Mouse (Mus musculus): ENCODE data around the gene Hoxa5. TPM values are rescaled to one million over a fixed set of nuclear protein-coding genes. Genes with fewer than 3 reads are reported as not detected.

Hoxa5 gene
- total and polyA plus RNA-seq, 3 experiments = 0.26 to 0.96 (median 0.45) TPM

- H3K9ac ChIP-seq (ENCODE audit: low read depth, low read length) = no peak overlapping the region
- H3K79me2 ChIP-seq (replicated peaks; ENCODE audit: control insufficient read depth, insufficient read depth, low read length) = no peaks in the 10 kb centered on the region
- peak in 1 of 2 experiments; percentile 13 for DNase-seq
- no peaks in the 10 kb centered on the region; the same call in 1 of the 2 replicates for H3K4me1 ChIP-seq (ENCODE audit: control insufficient read depth, insufficient read depth, low read length)
- no peak overlapping the region for H3K27ac ChIP-seq
- no peak for TF ChIP-seq CTCF (IDR thresholded peaks at IDR 0.05)
- intact Hi-C loops (cut with DNase I) = no loop called here
- H3K36me3 ChIP-seq (ENCODE audit: control insufficient read depth, insufficient read depth, low read length) = no peaks in the 10 kb centered on the region
- no peak overlapping the region for H3K4me3 ChIP-seq
- peaks cover 34% of the 10 kb centered on the region for H3K27me3 ChIP-seq (ENCODE audit: control insufficient read depth, insufficient read depth, low read length)
- WGBS = 11% methylated on average over 7 of the region's 7 CpGs
Observed at GRCm38 (mm10) chr6:52238155-52238545, 33.8 kb upstream of the Hoxa5 start.

- H3K4me3 ChIP-seq = no peak overlapping the region
- TF ChIP-seq POLR2A (IDR thresholded peaks at IDR 0.05; ENCODE audit: insufficient read depth, low read depth, low read length) = no peak
- no peak for TF ChIP-seq EP300 (IDR thresholded peaks at IDR 0.05; ENCODE audit: insufficient read depth, low read depth, low read length)
- no peak for TF ChIP-seq CTCF (IDR thresholded peaks at IDR 0.05)
- peak in 1 of 2 experiments; percentile 14 for DNase-seq
Observed at GRCm38 (mm10) chr6:52237346-52238154, 33.2 kb upstream of the Hoxa5 start.

GRCm38 (mm10) chr6:52236806-52237205, 32.4 kb upstream of the Hoxa5 start:
- H3K79me2 ChIP-seq (replicated peaks; ENCODE audit: control insufficient read depth, insufficient read depth, low read length) = no peaks in the 10 kb centered on the region
- intact Hi-C loops (cut with DNase I) = no loop called here
- H3K27ac ChIP-seq = no peak overlapping the region
- H3K27me3 ChIP-seq (ENCODE audit: control insufficient read depth, insufficient read depth, low read length) = peaks cover 44% of the 10 kb centered on the region
- no peak overlapping the region for H3K9ac ChIP-seq (ENCODE audit: low read depth, low read length)
- no peaks in the 10 kb centered on the region for H3K36me3 ChIP-seq (ENCODE audit: control insufficient read depth, insufficient read depth, low read length)
- no peaks in the 10 kb centered on the region; the same call in 1 of the 2 replicates for H3K4me1 ChIP-seq (ENCODE audit: control insufficient read depth, insufficient read depth, low read length)
- peak in 1 of 2 experiments; percentile 13 for DNase-seq
- TF ChIP-seq CTCF (IDR thresholded peaks at IDR 0.05) (no peak), POLR2A (IDR thresholded peaks at IDR 0.05; ENCODE audit: insufficient read depth, low read depth, low read length) (no peak), EP300 (IDR thresholded peaks at IDR 0.05; ENCODE audit: insufficient read depth, low read depth, low read length) (no peak)
- no peak overlapping the region for H3K4me3 ChIP-seq
- WGBS = 21% methylated on average over 3 of the region's 3 CpGs

More at GRCm38 (mm10) chr6:52237346-52238154, 33.2 kb upstream of the Hoxa5 start:
- no peaks in the 10 kb centered on the region for H3K36me3 ChIP-seq (ENCODE audit: control insufficient read depth, insufficient read depth, low read length)
- no peaks in the 10 kb centered on the region for H3K79me2 ChIP-seq (replicated peaks; ENCODE audit: control insufficient read depth, insufficient read depth, low read length)
- WGBS = 13% methylated on average over 10 of the region's 10 CpGs
- intact Hi-C loops (cut with DNase I) = no loop called here
- H3K27me3 ChIP-seq (ENCODE audit: control insufficient read depth, insufficient read depth, low read length) = peaks cover 38% of the 10 kb centered on the region
- no peaks in the 10 kb centered on the region; the same call in 1 of the 2 replicates for H3K4me1 ChIP-seq (ENCODE audit: control insufficient read depth, insufficient read depth, low read length)
- no peak overlapping the region for H3K9ac ChIP-seq (ENCODE audit: low read depth, low read length)
- no peak overlapping the region for H3K27ac ChIP-seq

- Histone ChIP-seq H3K9ac (ENCODE audit: low read depth, low read length) (no peak overlapping the region), H3K27me3 (ENCODE audit: control insufficient read depth, insufficient read depth, low read length) (peaks cover 43% of the 10 kb centered on the region), H3K4me3 (no peak overlapping the region), H3K79me2 (replicated peaks; ENCODE audit: control insufficient read depth, insufficient read depth, low read length) (no peaks in the 10 kb centered on the region), H3K36me3 (ENCODE audit: control insufficient read depth, insufficient read depth, low read length) (no peaks in the 10 kb centered on the region), H3K27ac (no peak overlapping the region), H3K4me1 (ENCODE audit: control insufficient read depth, insufficient read depth, low read length) (no peaks in the 10 kb centered on the region; the same call in 1 of the 2 replicates)
- intact Hi-C loops (cut with DNase I) = no loop called here
- WGBS = 29% methylated on average over 6 of the region's 6 CpGs
- DNase-seq = peak in 1 of 2 experiments; percentile 11
- no peak for TF ChIP-seq POLR2A (IDR thresholded peaks at IDR 0.05; ENCODE audit: insufficient read depth, low read depth, low read length)
- TF ChIP-seq CTCF (IDR thresholded peaks at IDR 0.05) = no peak
- TF ChIP-seq EP300 (IDR thresholded peaks at IDR 0.05; ENCODE audit: insufficient read depth, low read depth, low read length) = no peak
Observed at GRCm38 (mm10) chr6:52235866-52236265, 31.5 kb upstream of the Hoxa5 start.

- TF ChIP-seq CTCF (IDR thresholded peaks at IDR 0.05) (no peak), POLR2A (IDR thresholded peaks at IDR 0.05; ENCODE audit: insufficient read depth, low read depth, low read length) (no peak), EP300 (IDR thresholded peaks at IDR 0.05; ENCODE audit: insufficient read depth, low read depth, low read length) (no peak)
- peak; percentile 1 to 9 for DNase-seq
- 37% methylated on average over 9 of the region's 9 CpGs for WGBS
- Histone ChIP-seq H3K27me3 (ENCODE audit: control insufficient read depth, insufficient read depth, low read length) (peaks cover 49% of the 10 kb centered on the region), H3K36me3 (ENCODE audit: control insufficient read depth, insufficient read depth, low read length) (no peaks in the 10 kb centered on the region), H3K4me3 (no peak overlapping the region), H3K9ac (ENCODE audit: low read depth, low read length) (no peak overlapping the region), H3K27ac (no peak overlapping the region), H3K79me2 (replicated peaks; ENCODE audit: control insufficient read depth, insufficient read depth, low read length) (no peaks in the 10 kb centered on the region), H3K4me1 (ENCODE audit: control insufficient read depth, insufficient read depth, low read length) (no peaks in the 10 kb centered on the region; the same call in 1 of the 2 replicates)
- intact Hi-C loops (cut with DNase I) = no loop called here
Observed at GRCm38 (mm10) chr6:52235267-52235666, 30.9 kb upstream of the Hoxa5 start.

GRCm38 (mm10) chr6:52234428-52235140, 30.2 kb upstream of the Hoxa5 start:
- DNase-seq = peak in 1 of 2 experiments; percentile 20
- intact Hi-C loops (cut with DNase I) = no loop called here
- H3K36me3 ChIP-seq (ENCODE audit: control insufficient read depth, insufficient read depth, low read length) = no peaks in the 10 kb centered on the region
- no peak overlapping the region for H3K4me3 ChIP-seq
- H3K27me3 ChIP-seq (ENCODE audit: control insufficient read depth, insufficient read depth, low read length) = peaks cover 53% of the 10 kb centered on the region
- no peak for TF ChIP-seq CTCF (IDR thresholded peaks at IDR 0.05)
- no peak for TF ChIP-seq POLR2A (IDR thresholded peaks at IDR 0.05; ENCODE audit: insufficient read depth, low read depth, low read length)
- no peak for TF ChIP-seq EP300 (IDR thresholded peaks at IDR 0.05; ENCODE audit: insufficient read depth, low read depth, low read length)
- H3K27ac ChIP-seq = no peak overlapping the region
- no peak overlapping the region for H3K9ac ChIP-seq (ENCODE audit: low read depth, low read length)
- no peaks in the 10 kb centered on the region; the same call in 1 of the 2 replicates for H3K4me1 ChIP-seq (ENCODE audit: control insufficient read depth, insufficient read depth, low read length)
- H3K79me2 ChIP-seq (replicated peaks; ENCODE audit: control insufficient read depth, insufficient read depth, low read length) = no peaks in the 10 kb centered on the region
- 3% methylated on average over 67 of the region's 68 CpGs for WGBS
